Mouse (Mus musculus) small intestine, adult 2 months (tissue): ENCODE measurements at regions not wholly inside any gene's neighbourhood (a gene's known extent, or its start where the extent isn't known, plus 50 kb on each side); places are given as distances from the start of the nearest gene placed in this dataset.
"Not testable (repeated sequence)": the region's sequence is repeated elsewhere in the genome, so short reads cannot be mapped to it uniquely, and the experiment has no call there.

Experiments used
- CTCF ChIP-seq: fragments of 200-500 bp; IDR thresholded peaks from 2 replicates; pipeline ENCODE4 v1.5.1; 2012; ENCODE audit warnings: low read depth, mild to moderate bottlenecking, control low read depth, inconsistent platforms, low read length, moderate library complexity, mixed read lengths; ENCODE audit not compliant: insufficient replicate concordance, insufficient read length; ENCODE audit errors: extremely low read depth
- POLR2A ChIP-seq: fragments of 200-500 bp; IDR thresholded peaks from 2 replicates; pipeline ENCODE4 v1.6.1; 2012; ENCODE audit warnings: low read depth, mild to moderate bottlenecking, control low read depth, inconsistent platforms, low read length, moderate library complexity

DNA sequence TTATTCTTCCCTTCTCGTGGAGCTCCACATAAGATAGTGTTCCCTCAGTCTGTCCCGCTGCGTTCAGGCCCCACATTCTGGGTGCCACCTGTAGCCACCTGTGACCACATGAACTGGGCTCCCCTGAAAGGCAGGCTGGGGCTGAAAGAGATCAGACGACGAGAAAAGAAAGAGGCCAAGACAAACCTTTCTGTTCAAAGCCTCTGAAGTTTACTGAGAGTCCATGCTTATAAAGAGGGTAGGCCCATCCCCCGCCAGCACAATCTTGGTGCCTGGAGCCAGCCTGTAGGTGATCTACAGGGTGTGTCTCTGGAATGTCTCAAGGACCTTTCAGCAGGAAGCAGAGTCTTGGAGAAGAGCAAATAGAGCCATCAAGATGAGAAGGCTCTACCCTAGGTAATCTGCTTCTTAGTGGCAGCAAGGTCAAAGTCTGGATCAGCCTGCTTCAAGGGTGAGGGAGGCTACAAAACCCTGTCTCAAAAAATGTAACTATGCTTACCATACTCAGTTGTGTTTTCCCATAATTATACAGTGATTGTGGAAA lies 72.2 kb upstream of the Arhgap42 start:
- not testable (repeated sequence) for TF ChIP-seq CTCF, POLR2A
